Comparison of ENCODE assay signal across 9 mouse cellular contexts in the genomic region with DNA sequence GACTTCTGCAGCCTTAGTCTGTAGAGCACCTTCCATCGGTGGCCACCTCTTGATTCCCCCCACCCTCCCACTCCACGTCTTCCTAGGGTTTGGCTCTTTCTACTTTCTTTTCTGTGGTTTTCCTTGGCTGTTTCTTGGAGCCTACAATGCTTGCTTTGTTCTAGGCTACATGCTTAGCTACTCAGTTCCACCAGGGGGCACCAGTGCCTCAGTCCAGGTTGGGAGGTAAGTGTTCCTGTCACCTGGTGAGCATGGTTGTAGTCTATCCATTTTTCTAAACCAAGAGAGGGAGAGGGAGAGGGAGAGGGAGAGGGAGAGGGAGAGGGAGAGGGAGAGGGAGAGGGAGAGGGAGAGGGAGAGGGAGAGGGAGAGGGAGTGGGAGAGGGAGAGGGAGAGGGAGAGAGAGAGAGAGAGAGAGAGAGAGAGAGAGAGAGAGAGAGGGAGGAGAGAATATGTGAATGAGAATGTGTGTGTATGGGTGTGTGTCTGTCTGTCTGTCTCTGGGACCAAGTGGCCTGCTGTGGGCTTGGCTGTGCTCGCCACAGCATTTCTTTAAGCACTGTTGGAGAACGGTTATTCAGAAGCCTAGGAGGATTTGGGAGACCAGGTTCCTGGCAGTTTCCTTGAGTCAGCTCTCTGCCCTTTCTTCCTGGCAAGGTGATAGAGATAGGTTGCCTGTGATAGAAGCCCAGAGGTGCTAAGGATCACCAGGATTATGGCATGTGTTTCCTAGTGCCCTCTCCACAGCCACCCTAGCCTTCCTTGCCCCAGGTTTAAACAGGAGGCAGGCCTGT. TPM values are rescaled to one million over a fixed set of nuclear protein-coding genes. Genes with fewer than 3 reads are reported as not detected.
DNase-seq lines count a peak whose midpoint lies in the region; ATAC-seq lines count a peak whose summit lies in the region.
"Had no signal": no experiment of that assay in that cellular context is flagged by ENCODE, and none has a peak within 500 bp of the region (broad histone marks: within the 10 kb centered on the region; RNA-seq: fewer than 3 reads in every experiment).

No protein-coding gene starts in this region.

- ATAC-seq in megakaryocyte-erythroid progenitor cell, adult 5-6 weeks (replicated peaks; ENCODE audit: low FRiP score, low TSS enrichment, poor library complexity, severe bottlenecking), result no peak

- WGBS in embryonic facial prominence, embryonic 10.5 days, result 41% methylated on average over 4 of the region's 4 CpGs

- no peaks in the 10 kb centered on the region for H3K27me3 ChIP-seq in embryonic facial prominence, embryonic 10.5 days (replicated peaks; ENCODE audit: low read depth, poor library complexity, severe bottlenecking)
- H3K27me3 ChIP-seq: lung, embryonic 15.5 days had no signal

- no peak overlapping the region for H3K4me3 ChIP-seq in embryonic facial prominence, embryonic 10.5 days
- H3K4me3 ChIP-seq: lung, embryonic 15.5 days had no signal

- peak; percentile 80 for DNase-seq in ES-CJ7 (ENCODE audit: low read depth, low spot score)
- peak; percentile 61 for DNase-seq in adrenal gland, adult 2 months
- peak; percentile 81 for DNase-seq in embryonic facial prominence, embryonic 10.5 days (ENCODE audit: low spot score)
- DNase-seq in heart, postnatal 4 days, result peak; percentile 86
- DNase-seq in layer of hippocampus, adult 9-11 months, result peak; percentile 40
- DNase-seq in lung, postnatal 36 days, result peak; percentile 71
- peak; percentile 87 for DNase-seq in right cerebral cortex, postnatal 4 days

- H3K9me3 ChIP-seq in embryonic facial prominence, embryonic 10.5 days, result no peaks in the 10 kb centered on the region
- H3K9me3 ChIP-seq: lung, embryonic 15.5 days had no signal

- H3K36me3 ChIP-seq in embryonic facial prominence, embryonic 10.5 days (replicated peaks), result peaks cover 43% of the 10 kb centered on the region

- H3K4me1 ChIP-seq in embryonic facial prominence, embryonic 10.5 days, result peaks cover 9% of the 10 kb centered on the region

- peak overlapping the region; percentile 54; the same call in 1 of the 2 replicates for H3K27ac ChIP-seq in embryonic facial prominence, embryonic 10.5 days (replicated peaks)
- H3K27ac ChIP-seq: lung, embryonic 15.5 days had no signal

RNA-seq across cellular contexts. Expression of a gene that starts 23.9 kb away (rescaled TPM):
- total RNA-seq in adrenal gland, adult 2 months (2021), result under 1 TPM; 0.10 to 0.14 TPM
- polyA plus RNA-seq in adrenal gland, adult 2 months (2012; rRNA removed), result 0.15 and 0.26 TPM in 2 replicates
- 0.15 and 0.19 TPM in 2 replicates for polyA plus RNA-seq in embryonic facial prominence, embryonic 10.5 days (2016; fragmentation: Nextera tagmentation; extraction: Ambion mirVana)
- under 1 TPM; 0.34 to 0.95 TPM for total RNA-seq in heart, postnatal 4 days (2021)
- total RNA-seq in megakaryocyte-erythroid progenitor cell, adult 5-6 weeks (2014; fragmentation: Nextera tagmentation), result 3.2 and 3.7 TPM in 2 replicates
- total RNA-seq in megakaryocyte-erythroid progenitor cell, adult 5-6 weeks (2017), result not detected in 2 replicates

RNA-seq across cellular contexts. Expression of a gene that starts 26.3 kb away (rescaled TPM):
- total RNA-seq in adrenal gland, adult 2 months (2021), result 10 to 100 TPM; 22.1 to 23.3 TPM
- 46.4 and 65.5 TPM in 2 replicates for polyA plus RNA-seq in adrenal gland, adult 2 months (2012; rRNA removed)
- 37.6 and 40.8 TPM in 2 replicates for polyA plus RNA-seq in embryonic facial prominence, embryonic 10.5 days (2016; fragmentation: Nextera tagmentation; extraction: Ambion mirVana)
- 10 to 100 TPM; 26.1 to 27.9 TPM for total RNA-seq in heart, postnatal 4 days (2021)
- 18.3 and 20.2 TPM in 2 replicates for total RNA-seq in megakaryocyte-erythroid progenitor cell, adult 5-6 weeks (2014; fragmentation: Nextera tagmentation)
- 6.9 and 7.8 TPM in 2 replicates for total RNA-seq in megakaryocyte-erythroid progenitor cell, adult 5-6 weeks (2017)

RNA-seq across cellular contexts. Expression of a gene that starts 37.0 kb away (rescaled TPM):
- not detected for total RNA-seq in adrenal gland, adult 2 months (2021)
- not detected in 2 replicates for polyA plus RNA-seq in adrenal gland, adult 2 months (2012; rRNA removed)
- not detected in 2 replicates for polyA plus RNA-seq in embryonic facial prominence, embryonic 10.5 days (2016; fragmentation: Nextera tagmentation; extraction: Ambion mirVana)
- not detected for total RNA-seq in heart, postnatal 4 days (2021)
- not detected in 2 replicates for total RNA-seq in megakaryocyte-erythroid progenitor cell, adult 5-6 weeks (2014; fragmentation: Nextera tagmentation)
- not detected in 2 replicates for total RNA-seq in megakaryocyte-erythroid progenitor cell, adult 5-6 weeks (2017)
- polyA plus RNA-seq: lung, embryonic 15.5 days had no signal
